Mouse (Mus musculus): Measurements from ENCODE around the gene Snx10. TPM values are rescaled to one million over a fixed set of nuclear protein-coding genes. Genes with fewer than 3 reads are reported as not detected.

The Snx10 gene
- polyA plus RNA-seq, 1 experiment from 2014 or later: 17.4 TPM

GRCm38 (mm10) chr6:51573136-51573535, 49.4 kb downstream of the Snx10 start:
- Histone ChIP-seq H3K9ac (ENCODE audit: low read length) (no peak overlapping the region), H3K4me1 (replicated peaks; ENCODE audit: control insufficient read depth, insufficient read depth) (no peaks in the 10 kb centered on the region), H3K4me2 (replicated peaks; ENCODE audit: low read depth) (no peak overlapping the region), H3K4me3 (ENCODE audit: low read depth, low read length) (no peak overlapping the region), H3K27ac (replicated peaks) (no peak overlapping the region), H3K9me3 (ENCODE audit: control insufficient read depth, low read length) (no peaks in the 10 kb centered on the region), H3K27me3 (ENCODE audit: control insufficient read depth, insufficient read depth, low read length) (no peaks in the 10 kb centered on the region), H3K36me3 (ENCODE audit: control insufficient read depth, insufficient read depth, low read length) (no peaks in the 10 kb centered on the region)
- DNase-seq (ENCODE audit: low spot score): peak; percentile 55
- TF ChIP-seq EP300 (optimal IDR thresholded peaks at IDR 0.05) (no peak), CTCF (IDR thresholded peaks at IDR 0.05; ENCODE audit: low read depth) (no peak)
- WGBS: 77% methylated on average over 4 of the region's 4 CpGs
- ATAC-seq (ENCODE audit: low FRiP score, low TSS enrichment): peak; percentile 84

DNA sequence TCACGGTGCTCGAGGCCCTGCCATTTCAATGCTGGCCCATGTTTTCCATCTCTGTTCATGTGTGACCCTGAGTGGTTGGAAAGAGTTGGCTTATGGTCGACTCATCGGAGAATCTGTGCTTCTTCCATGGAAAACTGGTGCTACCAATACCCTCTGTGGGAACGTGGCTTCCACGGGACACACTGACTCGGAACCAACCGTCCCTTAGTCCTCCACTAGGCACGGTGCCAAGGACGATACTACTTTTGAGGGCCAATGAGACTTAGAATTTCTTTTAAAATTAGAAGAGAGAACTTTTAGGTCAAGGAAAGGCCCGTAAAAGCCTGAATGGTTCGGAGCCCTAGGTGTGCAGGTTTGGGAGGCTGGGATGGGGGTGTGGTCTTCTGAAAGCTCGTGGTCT, 50.4 kb downstream of the Snx10 start:
- no peak overlapping the region for H3K9ac ChIP-seq (ENCODE audit: low read length)
- no peaks in the 10 kb centered on the region for H3K27me3 ChIP-seq (ENCODE audit: control insufficient read depth, insufficient read depth, low read length)
- H3K4me2 ChIP-seq (replicated peaks; ENCODE audit: low read depth): no peak overlapping the region
- DNase-seq (ENCODE audit: low spot score) (no peak), ATAC-seq (ENCODE audit: low FRiP score, low TSS enrichment) (no peak)
- no peaks in the 10 kb centered on the region for H3K9me3 ChIP-seq (ENCODE audit: control insufficient read depth, low read length)
- WGBS: 85% methylated on average over 13 of the region's 13 CpGs
- TF ChIP-seq CTCF (IDR thresholded peaks at IDR 0.05; ENCODE audit: low read depth) (no peak), EP300 (optimal IDR thresholded peaks at IDR 0.05) (no peak)
- no peaks in the 10 kb centered on the region for H3K36me3 ChIP-seq (ENCODE audit: control insufficient read depth, insufficient read depth, low read length)
- no peak overlapping the region for H3K4me3 ChIP-seq (ENCODE audit: low read depth, low read length)
- H3K27ac ChIP-seq (replicated peaks): no peak overlapping the region
- no peaks in the 10 kb centered on the region for H3K4me1 ChIP-seq (replicated peaks; ENCODE audit: control insufficient read depth, insufficient read depth)

DNA sequence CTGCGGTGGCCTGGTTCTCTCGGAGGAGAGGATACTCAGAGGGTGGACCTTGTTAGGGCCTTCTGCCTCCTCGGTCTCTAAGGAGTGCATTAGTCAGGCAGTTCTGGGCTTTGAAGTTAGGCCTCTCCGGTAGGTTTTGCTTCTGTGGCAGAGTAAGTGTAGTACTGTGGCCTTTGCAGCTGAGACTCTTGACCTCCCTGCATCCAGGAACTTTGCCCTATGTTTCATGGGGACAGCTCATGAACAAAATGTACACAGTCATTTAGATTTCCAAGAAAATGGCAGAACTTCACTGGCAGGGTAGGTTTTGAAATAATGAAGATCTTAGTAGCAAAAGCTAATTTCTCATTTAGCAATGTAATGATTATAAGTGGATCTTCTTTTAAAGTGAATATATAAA, 54.7 kb downstream of the Snx10 start:
- Histone ChIP-seq H3K9ac (ENCODE audit: low read length) (no peak overlapping the region), H3K27ac (replicated peaks) (no peak overlapping the region), H3K4me3 (ENCODE audit: low read depth, low read length) (no peak overlapping the region), H3K4me2 (replicated peaks; ENCODE audit: low read depth) (no peak overlapping the region), H3K9me3 (ENCODE audit: control insufficient read depth, low read length) (no peaks in the 10 kb centered on the region), H3K27me3 (ENCODE audit: control insufficient read depth, insufficient read depth, low read length) (no peaks in the 10 kb centered on the region), H3K36me3 (ENCODE audit: control insufficient read depth, insufficient read depth, low read length) (no peaks in the 10 kb centered on the region), H3K4me1 (replicated peaks; ENCODE audit: control insufficient read depth, insufficient read depth) (no peaks in the 10 kb centered on the region)
- 82% methylated on average over 4 of the region's 4 CpGs for WGBS
- no peak for ATAC-seq (ENCODE audit: low FRiP score, low TSS enrichment)
- DNase-seq (ENCODE audit: low spot score): no peak
- TF ChIP-seq EP300 (optimal IDR thresholded peaks at IDR 0.05) (no peak), CTCF (IDR thresholded peaks at IDR 0.05; ENCODE audit: low read depth) (no peak)

DNA sequence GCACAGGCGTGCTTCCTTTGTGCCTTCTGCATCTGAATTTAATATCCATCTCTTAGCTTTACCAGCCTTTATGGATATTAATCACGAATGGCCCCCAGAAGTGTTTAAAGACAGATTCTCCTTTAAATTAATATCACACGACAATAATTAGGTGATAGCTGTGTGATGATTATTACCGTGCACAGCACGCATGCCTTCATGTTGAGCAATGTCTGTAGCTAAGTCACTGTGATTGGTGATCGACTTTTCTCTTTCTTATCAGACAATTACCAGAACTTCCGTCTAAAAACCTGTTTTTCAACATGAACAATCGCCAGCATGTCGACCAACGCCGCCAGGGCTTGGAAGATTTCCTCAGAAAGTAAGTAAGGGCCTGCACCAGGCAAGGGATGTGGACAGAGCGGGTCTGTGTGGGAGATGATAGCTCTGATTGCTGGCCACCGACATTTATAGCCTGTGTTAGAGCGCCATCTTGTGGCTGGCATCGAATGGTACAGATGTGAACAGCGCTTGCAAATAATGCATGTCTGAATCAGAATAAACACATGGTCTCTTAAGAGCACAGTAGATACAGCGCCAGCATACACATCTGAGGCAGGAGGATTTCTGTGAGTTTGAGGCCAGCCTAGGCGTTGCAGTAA, 56.5 kb downstream of the Snx10 start:
- Histone ChIP-seq H3K36me3 (ENCODE audit: control insufficient read depth, insufficient read depth, low read length) (no peaks in the 10 kb centered on the region), H3K9ac (ENCODE audit: low read length) (no peak overlapping the region), H3K4me3 (ENCODE audit: low read depth, low read length) (no peak overlapping the region), H3K4me1 (replicated peaks; ENCODE audit: control insufficient read depth, insufficient read depth) (no peaks in the 10 kb centered on the region), H3K27me3 (ENCODE audit: control insufficient read depth, insufficient read depth, low read length) (no peaks in the 10 kb centered on the region), H3K27ac (replicated peaks) (no peak overlapping the region), H3K4me2 (replicated peaks; ENCODE audit: low read depth) (no peak overlapping the region), H3K9me3 (ENCODE audit: control insufficient read depth, low read length) (no peaks in the 10 kb centered on the region)
- TF ChIP-seq EP300 (optimal IDR thresholded peaks at IDR 0.05): no peak
- TF ChIP-seq CTCF (IDR thresholded peaks at IDR 0.05; ENCODE audit: low read depth): peak; percentile 95
- WGBS: 23% methylated on average over 18 of the region's 18 CpGs
- DNase-seq (ENCODE audit: low spot score) (peak; percentile 87), ATAC-seq (ENCODE audit: low FRiP score, low TSS enrichment) (peak; percentile 87)

DNA sequence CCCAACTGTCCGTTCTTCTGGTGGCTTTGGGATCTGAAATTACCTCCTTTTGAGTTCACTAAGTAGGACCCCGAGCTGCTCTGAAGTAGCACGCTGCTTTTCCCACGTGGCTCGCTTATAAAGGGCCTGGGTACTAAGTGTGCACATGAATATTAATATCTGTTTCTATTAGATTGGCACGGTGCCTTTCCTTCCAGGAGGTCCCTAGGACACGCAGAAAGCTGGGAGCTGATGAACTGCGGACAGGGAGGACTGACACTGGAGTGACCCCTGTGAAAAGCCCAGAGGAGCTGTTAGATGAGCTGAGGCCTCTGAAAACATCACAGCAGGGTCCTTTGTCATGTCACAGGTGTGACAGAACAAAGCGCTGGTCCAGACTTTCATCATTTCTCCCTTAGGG, 57.7 kb downstream of the Snx10 start:
- no peaks in the 10 kb centered on the region for H3K36me3 ChIP-seq (ENCODE audit: control insufficient read depth, insufficient read depth, low read length)
- no peak overlapping the region for H3K9ac ChIP-seq (ENCODE audit: low read length)
- no peak overlapping the region for H3K27ac ChIP-seq (replicated peaks)
- H3K27me3 ChIP-seq (ENCODE audit: control insufficient read depth, insufficient read depth, low read length): no peaks in the 10 kb centered on the region
- WGBS: 87% methylated on average over 9 of the region's 9 CpGs
- no peak for DNase-seq (ENCODE audit: low spot score)
- H3K4me3 ChIP-seq (ENCODE audit: low read depth, low read length): no peak overlapping the region
- TF ChIP-seq EP300 (optimal IDR thresholded peaks at IDR 0.05): no peak
- no peak for TF ChIP-seq CTCF (IDR thresholded peaks at IDR 0.05; ENCODE audit: low read depth)
- no peaks in the 10 kb centered on the region for H3K4me1 ChIP-seq (replicated peaks; ENCODE audit: control insufficient read depth, insufficient read depth)
- no peak for ATAC-seq (ENCODE audit: low FRiP score, low TSS enrichment)
- no peaks in the 10 kb centered on the region for H3K9me3 ChIP-seq (ENCODE audit: control insufficient read depth, low read length)
- H3K4me2 ChIP-seq (replicated peaks; ENCODE audit: low read depth): no peak overlapping the region

DNA sequence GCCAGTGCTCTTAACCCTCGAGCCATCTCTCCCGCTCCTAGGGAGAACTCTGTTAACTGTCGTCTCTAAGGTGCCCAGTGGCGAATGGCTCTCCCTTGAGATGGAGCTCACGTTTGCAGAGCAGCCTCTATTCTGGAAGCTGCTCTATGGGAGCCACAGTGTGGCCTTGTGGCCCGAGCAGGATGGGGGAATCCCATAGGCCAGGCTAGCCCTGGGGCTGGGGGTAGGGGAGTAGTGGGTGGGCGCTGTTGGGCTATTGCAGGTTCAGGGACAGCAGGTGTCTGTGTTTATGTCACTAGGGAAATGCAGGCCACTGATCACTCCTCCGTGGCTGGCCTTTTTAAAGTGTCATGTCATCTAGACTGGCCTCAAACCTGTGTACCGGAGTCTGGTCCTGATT, 58.4 kb downstream of the Snx10 start:
- TF ChIP-seq CTCF (IDR thresholded peaks at IDR 0.05; ENCODE audit: low read depth): no peak
- TF ChIP-seq EP300 (optimal IDR thresholded peaks at IDR 0.05): no peak
- no peak for DNase-seq (ENCODE audit: low spot score)
- Histone ChIP-seq H3K4me3 (ENCODE audit: low read depth, low read length) (no peak overlapping the region), H3K4me1 (replicated peaks; ENCODE audit: control insufficient read depth, insufficient read depth) (no peaks in the 10 kb centered on the region), H3K27ac (replicated peaks) (no peak overlapping the region), H3K4me2 (replicated peaks; ENCODE audit: low read depth) (no peak overlapping the region), H3K27me3 (ENCODE audit: control insufficient read depth, insufficient read depth, low read length) (no peaks in the 10 kb centered on the region), H3K9ac (ENCODE audit: low read length) (no peak overlapping the region), H3K36me3 (ENCODE audit: control insufficient read depth, insufficient read depth, low read length) (no peaks in the 10 kb centered on the region), H3K9me3 (ENCODE audit: control insufficient read depth, low read length) (no peaks in the 10 kb centered on the region)
- no peak for ATAC-seq (ENCODE audit: low FRiP score, low TSS enrichment)
- WGBS: 87% methylated on average over 9 of the region's 9 CpGs
